Mouse (Mus musculus): ENCODE measurements around the gene Mrc2.

DNA sequence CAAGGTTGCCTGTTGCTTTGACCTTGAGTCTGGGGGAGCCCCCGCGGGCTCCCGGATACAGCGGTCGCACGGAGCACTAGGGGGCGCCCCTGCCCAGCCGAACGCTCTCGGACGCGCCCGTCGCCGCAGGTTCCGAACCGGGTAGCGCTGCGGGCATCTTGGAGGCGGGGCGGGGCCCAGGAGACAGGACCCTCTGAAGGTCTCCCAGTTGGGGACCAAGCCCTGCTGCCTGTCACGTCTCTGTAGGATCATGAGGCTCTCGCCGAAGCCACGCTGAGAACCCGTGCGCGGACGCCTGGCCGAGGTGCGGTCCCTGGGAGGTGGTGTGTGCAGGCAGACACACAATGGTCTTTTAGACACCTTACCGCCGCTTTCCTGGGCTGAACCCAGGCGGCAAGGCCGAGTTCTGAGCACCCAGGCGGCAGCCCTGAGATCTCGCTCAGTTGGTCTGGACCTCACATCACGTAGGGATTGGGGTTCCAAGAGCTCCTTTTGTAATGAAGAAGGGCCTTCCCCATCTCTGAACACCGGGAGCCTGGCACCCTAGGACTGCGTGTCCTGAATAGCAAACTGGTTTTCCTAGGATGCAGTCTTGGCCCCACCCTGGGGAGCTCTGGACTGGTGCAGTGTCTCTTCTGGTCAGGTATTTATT lies 70.6 kb downstream of the Mrc2 start:
- peak; percentile 85 for TF ChIP-seq CTCF (IDR thresholded peaks at IDR 0.05; ENCODE audit: low read depth)
- TF ChIP-seq EP300 (IDR thresholded peaks at IDR 0.05; ENCODE audit: low read depth), result no peak
